Mouse (Mus musculus): ENCODE results near the gene Adssl1. TPM values are rescaled to one million over a fixed set of nuclear protein-coding genes. Genes with fewer than 3 reads are reported as not detected.

The Adssl1 gene
- polyA plus RNA-seq, 1 experiment from 2014 or later, result 9.3 TPM

Small RNA genes within 50 kb of the gene (microRNA-seq; reads per million reads assigned to microRNA genes)
- gene Mir6939, result 1.1 reads per million

Other genes with a start within 250 kb of the Adssl1 start
- gene A530016L24Rik, start 130.6 kb upstream of the Adssl1 start, polyA plus RNA-seq (2015; fragmentation: Nextera tagmentation; extraction: Ambion mirVana), result 0.11 and 0.24 TPM in 2 replicates
- 0.15 and 0.45 TPM in 2 replicates for gene Tmem179, start 103.3 kb upstream of the Adssl1 start, polyA plus RNA-seq (2015; fragmentation: Nextera tagmentation; extraction: Ambion mirVana)
- 3.7 and 4.3 TPM in 2 replicates for gene Inf2, start 31.3 kb upstream of the Adssl1 start, polyA plus RNA-seq (2015; fragmentation: Nextera tagmentation; extraction: Ambion mirVana)
- 232 and 246 TPM in 2 replicates for gene Siva1, start 24.6 kb downstream of the Adssl1 start, polyA plus RNA-seq (2015; fragmentation: Nextera tagmentation; extraction: Ambion mirVana)
- gene Akt1, start 54.8 kb downstream of the Adssl1 start, polyA plus RNA-seq (2015; fragmentation: Nextera tagmentation; extraction: Ambion mirVana), result 145 and 157 TPM in 2 replicates
- 11.4 TPM in 2 replicates for gene Zbtb42, start 58.8 kb downstream of the Adssl1 start, polyA plus RNA-seq (2015; fragmentation: Nextera tagmentation; extraction: Ambion mirVana)
- gene Cep170b, start 100.4 kb downstream of the Adssl1 start, polyA plus RNA-seq (2015; fragmentation: Nextera tagmentation; extraction: Ambion mirVana), result 18.6 and 20.8 TPM in 2 replicates
- 12.7 and 17.9 TPM in 2 replicates for gene Pld4, start 140.6 kb downstream of the Adssl1 start, polyA plus RNA-seq (2015; fragmentation: Nextera tagmentation; extraction: Ambion mirVana)
- 0.72 and 0.98 TPM in 2 replicates for gene Ahnak2, start 182.6 kb downstream of the Adssl1 start, polyA plus RNA-seq (2015; fragmentation: Nextera tagmentation; extraction: Ambion mirVana)
- 6.9 and 7.4 TPM in 2 replicates for gene Clba1, start 188.9 kb downstream of the Adssl1 start, polyA plus RNA-seq (2015; fragmentation: Nextera tagmentation; extraction: Ambion mirVana)
- gene Cdca4, start 209.4 kb downstream of the Adssl1 start, polyA plus RNA-seq (2015; fragmentation: Nextera tagmentation; extraction: Ambion mirVana), result 125 and 129 TPM in 2 replicates
- gene Gpr132, start 248.2 kb downstream of the Adssl1 start, polyA plus RNA-seq (2015; fragmentation: Nextera tagmentation; extraction: Ambion mirVana), result 0.13 and 0.79 TPM in 2 replicates